ENCODE assay signal across 20 mouse cellular contexts in genomic region chrX:71661794-71662193, GRCm38 (mm10). TPM values are rescaled to one million over a fixed set of nuclear protein-coding genes. Genes with fewer than 3 reads are reported as not detected.
DNase-seq lines count a peak whose midpoint lies in the region; ATAC-seq lines count a peak whose summit lies in the region.
"Had no signal": no experiment of that assay in that cellular context is flagged by ENCODE, and none has a peak within 500 bp of the region (broad histone marks: within the 10 kb centered on the region; RNA-seq: fewer than 3 reads in every experiment).

No protein-coding gene starts in this region.

- H3K9ac ChIP-seq in hindbrain, embryonic 11.5 days (ENCODE audit: low read depth, low read length) = no peak overlapping the region
- no peak overlapping the region for H3K9ac ChIP-seq in neural tube, embryonic 15.5 days (replicated peaks)
- H3K9ac ChIP-seq: limb, embryonic 15.5 days; stomach, embryonic 15.5 days had no signal

- no peak overlapping the region for H3K27ac ChIP-seq in hindbrain, embryonic 11.5 days (ENCODE audit: low read depth, low read length)
- H3K27ac ChIP-seq in midbrain, embryonic 10.5 days (replicated peaks) = no peak overlapping the region
- no peak overlapping the region for H3K27ac ChIP-seq in neural tube, embryonic 15.5 days (replicated peaks)
- H3K27ac ChIP-seq: limb, embryonic 15.5 days; stomach, embryonic 15.5 days had no signal

- peak; percentile 17 for DNase-seq in retina, postnatal 1 day
- no peak for DNase-seq in retina, embryonic 14.5 days (ENCODE audit: low spot score)
- peak; percentile 30 for DNase-seq in hindbrain, embryonic 11.5 days (ENCODE audit: low spot score)
- DNase-seq in midbrain, embryonic 10.5 days (ENCODE audit: low spot score) = no peak
- DNase-seq in gastrocnemius, postnatal 36 days = no peak
- DNase-seq in natural killer cell, adult 2 months (ENCODE audit: low spot score in 2 of 2) = no peak
- DNase-seq in lung, postnatal 10 days = no peak
- DNase-seq: adrenal gland, postnatal 25 days; cerebellum, postnatal 36 days; kidney, adult 11 months; kidney, postnatal 25 days; lung, adult 2 months; thymus, postnatal 25 days had no signal

- H3K27me3 ChIP-seq in hindbrain, embryonic 11.5 days (ENCODE audit: control insufficient read depth, insufficient read depth, low read length) = peaks cover 31% of the 10 kb centered on the region
- H3K27me3 ChIP-seq in midbrain, embryonic 10.5 days (ENCODE audit: low read depth, poor library complexity, severe bottlenecking) = peaks cover 92% of the 10 kb centered on the region
- peaks cover 54% of the 10 kb centered on the region for H3K27me3 ChIP-seq in neural tube, embryonic 15.5 days (replicated peaks)

- intact Hi-C loops in gastrocnemius, postnatal 36 days (cut with DNase I) = loop anchor here (10.0 kb wide), 1 partner anchor 1153 kb away; no protein-coding TSS in a partner anchor

- H3K9me3 ChIP-seq in hindbrain, embryonic 11.5 days (ENCODE audit: control insufficient read depth, low read length) = peaks cover 6% of the 10 kb centered on the region
- H3K9me3 ChIP-seq in midbrain, embryonic 10.5 days (replicated peaks) = peaks cover 20% of the 10 kb centered on the region
- peaks cover 5% of the 10 kb centered on the region; the same call in 1 of the 2 replicates for H3K9me3 ChIP-seq in neural tube, embryonic 15.5 days (replicated peaks)
- H3K9me3 ChIP-seq: limb, embryonic 15.5 days; stomach, embryonic 15.5 days had no signal

- no peaks in the 10 kb centered on the region for H3K4me1 ChIP-seq in hindbrain, embryonic 11.5 days (replicated peaks; ENCODE audit: control insufficient read depth, insufficient read depth, low read length)
- H3K4me1 ChIP-seq in midbrain, embryonic 10.5 days = no peaks in the 10 kb centered on the region
- H3K4me1 ChIP-seq in neural tube, embryonic 15.5 days = peaks cover 10% of the 10 kb centered on the region; the same call in 1 of the 2 replicates
- H3K4me1 ChIP-seq: stomach, embryonic 15.5 days had no signal

- H3K4me2 ChIP-seq in hindbrain, embryonic 11.5 days (replicated peaks; ENCODE audit: low read depth, low read length) = no peak overlapping the region
- H3K4me2 ChIP-seq in neural tube, embryonic 15.5 days = peak overlapping the region; percentile 44
- H3K4me2 ChIP-seq: limb, embryonic 15.5 days; stomach, embryonic 15.5 days had no signal

- 16% methylated on average over 14 of the region's 14 CpGs for WGBS in hindbrain, embryonic 11.5 days
- 21% methylated on average over 14 of the region's 14 CpGs for WGBS in midbrain, embryonic 10.5 days
- WGBS in neural tube, embryonic 15.5 days = 23% methylated on average over 14 of the region's 14 CpGs

- no peak for ATAC-seq in hindbrain, embryonic 11.5 days (ENCODE audit: low FRiP score)
- ATAC-seq in neural tube, embryonic 15.5 days (ENCODE audit: low FRiP score) = no peak

- no peaks in the 10 kb centered on the region for H3K36me3 ChIP-seq in hindbrain, embryonic 11.5 days (ENCODE audit: control insufficient read depth, insufficient read depth, low read length)
- H3K36me3 ChIP-seq in midbrain, embryonic 10.5 days = no peaks in the 10 kb centered on the region
- H3K36me3 ChIP-seq in neural tube, embryonic 15.5 days = no peaks in the 10 kb centered on the region
- H3K36me3 ChIP-seq: limb, embryonic 15.5 days; stomach, embryonic 15.5 days had no signal

- no peak overlapping the region for H3K4me3 ChIP-seq in hindbrain, embryonic 11.5 days (ENCODE audit: low read depth, low read length)
- 0 out of 2 replicates have a peak overlapping the region, but pooled peaks have one; percentile 20 for H3K4me3 ChIP-seq in midbrain, embryonic 10.5 days
- peak overlapping the region; percentile 20 for H3K4me3 ChIP-seq in neural tube, embryonic 15.5 days (replicated peaks)
- H3K4me3 ChIP-seq: limb, embryonic 15.5 days; stomach, embryonic 15.5 days had no signal

RNA-seq across cellular contexts. Expression of gene Gpr50, which starts 1.7 kb away (rescaled TPM):
- 1.3 and 1.4 TPM in 2 replicates for polyA plus RNA-seq in hindbrain, embryonic 11.5 days (2014; fragmentation: Nextera tagmentation; extraction: Ambion mirVana)
- 2.9 and 4.0 TPM in 2 replicates for polyA plus RNA-seq in midbrain, embryonic 10.5 days (2016; fragmentation: Nextera tagmentation; extraction: Ambion mirVana)
- 0.75 and 1.0 TPM in 2 replicates for polyA plus RNA-seq in neural tube, embryonic 15.5 days (2015; fragmentation: Nextera tagmentation; extraction: Ambion mirVana)
- total RNA-seq in gastrocnemius, postnatal 36 days (2021) = under 1 TPM; 0.36 to 0.44 TPM
- total RNA-seq: adrenal gland, postnatal 25 days; granulocyte monocyte progenitor cell, adult 5-6 weeks; layer of hippocampus, postnatal 25 days; MEL had no signal
- polyA plus RNA-seq: heart, postnatal 0 days had no signal

Comparison
In these comparisons a context has a peak if more than half of its experiments do, and no peak if none do; other contexts are left out.
1. DNase-seq: peak in retina, postnatal 1 day (single experiment) and hindbrain, embryonic 11.5 days (single experiment); none in retina, embryonic 14.5 days (single experiment), midbrain, embryonic 10.5 days (single experiment), gastrocnemius, postnatal 36 days (0 of 2), natural killer cell, adult 2 months (0 of 2) and lung, postnatal 10 days (single experiment).